Mouse (Mus musculus) embryonic facial prominence, embryonic 10.5 days (tissue): Measurements from ENCODE around the gene Bbox1. TPM values are rescaled to one million over a fixed set of nuclear protein-coding genes. Genes with fewer than 3 reads are reported as not detected.
A peak's percentile ranks its signal among the peaks of the same experiment; 100 is the strongest.

Experiments used
- DNase-seq: peaks from one replicate; pipeline ENCODE4 v3.0.0-alpha.2; 2017; ENCODE audit warnings: low spot score
- H3K27ac ChIP-seq: fragments of 300-500 bp; sonication (generic); replicated peaks from 2 replicates; pipeline ENCODE4 v1.5.1; 2016; ENCODE audit warnings: mild to moderate bottlenecking
- H3K27me3 ChIP-seq: fragments of 300-500 bp; sonication (generic); replicated peaks from 2 replicates; pipeline ENCODE4 v1.6.1; 2016; ENCODE audit warnings: low read depth, mild to moderate bottlenecking; ENCODE audit not compliant: poor library complexity, severe bottlenecking
- H3K36me3 ChIP-seq: fragments of 300-500 bp; sonication (generic); replicated peaks from 2 replicates; pipeline ENCODE4 v1.6.1; 2016; ENCODE audit warnings: mild to moderate bottlenecking, moderate library complexity
- H3K4me1 ChIP-seq: fragments of 300-500 bp; sonication (generic); 2 replicates; pipeline ENCODE4 v1.6.1; 2016
- H3K4me3 ChIP-seq: fragments of 300-500 bp; sonication (generic); 2 replicates; pipeline ENCODE4 v1.5.1; 2016; ENCODE audit warnings: mild to moderate bottlenecking, moderate library complexity
- H3K9me3 ChIP-seq: fragments of 300-500 bp; sonication (generic); 2 replicates; pipeline ENCODE4 v1.6.1; 2016; ENCODE audit warnings: mild to moderate bottlenecking
- WGBS: fragments of 180-500 bp; shearing (Covaris S2); methylation state at CpG from one replicate; pipeline ENCODE4 v1.1.7; 2016; 5-methylcytosine and 5-hydroxymethylcytosine counted together
- polyA plus RNA-seq: library from polyadenylated mRNA; unstranded; fragments of >200 nt; fragmentation: Nextera tagmentation; extraction: Ambion mirVana; gene quantifications from 2 replicates; pipeline ENCODE4 v1.2.1, GENCODE M21; 2016

Gene Bbox1
- polyA plus RNA-seq, 1 experiment from 2014 or later: 0.11 TPM

GRCm38 (mm10) chr2:110229143-110230087, 84.9 kb downstream of the Bbox1 start:
- DNase-seq: peak; percentile 49
- Histone ChIP-seq H3K4me3 (no peak overlapping the region), H3K4me1 (no peaks in the 10 kb centered on the region), H3K9me3 (no peaks in the 10 kb centered on the region), H3K27me3 (no peaks in the 10 kb centered on the region), H3K36me3 (no peaks in the 10 kb centered on the region), H3K27ac (peak overlapping the region; percentile 36; the same call in 1 of the 2 replicates)
- WGBS: 39% methylated on average over 15 of the region's 15 CpGs

- no peaks in the 10 kb centered on the region for H3K27me3 ChIP-seq
- H3K4me3 ChIP-seq: no peak overlapping the region
- WGBS: 52% methylated on average over 4 of the region's 4 CpGs
- H3K4me1 ChIP-seq: no peaks in the 10 kb centered on the region
- H3K27ac ChIP-seq: no peak overlapping the region
- no peak for DNase-seq
- no peaks in the 10 kb centered on the region for H3K9me3 ChIP-seq
- H3K36me3 ChIP-seq: no peaks in the 10 kb centered on the region
Observed at GRCm38 (mm10) chr2:110226421-110226820, 87.9 kb downstream of the Bbox1 start.

GRCm38 (mm10) chr2:110225969-110226368, 88.4 kb downstream of the Bbox1 start:
- Histone ChIP-seq H3K27me3 (no peaks in the 10 kb centered on the region), H3K36me3 (no peaks in the 10 kb centered on the region), H3K4me3 (no peak overlapping the region), H3K27ac (no peak overlapping the region), H3K9me3 (no peaks in the 10 kb centered on the region), H3K4me1 (no peaks in the 10 kb centered on the region)
- DNase-seq: no peak

- no peak for DNase-seq
- no peaks in the 10 kb centered on the region for H3K9me3 ChIP-seq
- no peak overlapping the region for H3K27ac ChIP-seq
- H3K27me3 ChIP-seq: no peaks in the 10 kb centered on the region
- no peak overlapping the region for H3K4me3 ChIP-seq
- H3K36me3 ChIP-seq: no peaks in the 10 kb centered on the region
- WGBS: 93% methylated on average over 2 of the region's 2 CpGs
- no peaks in the 10 kb centered on the region for H3K4me1 ChIP-seq
Observed at GRCm38 (mm10) chr2:110222793-110223192, 91.6 kb downstream of the Bbox1 start.

DNA sequence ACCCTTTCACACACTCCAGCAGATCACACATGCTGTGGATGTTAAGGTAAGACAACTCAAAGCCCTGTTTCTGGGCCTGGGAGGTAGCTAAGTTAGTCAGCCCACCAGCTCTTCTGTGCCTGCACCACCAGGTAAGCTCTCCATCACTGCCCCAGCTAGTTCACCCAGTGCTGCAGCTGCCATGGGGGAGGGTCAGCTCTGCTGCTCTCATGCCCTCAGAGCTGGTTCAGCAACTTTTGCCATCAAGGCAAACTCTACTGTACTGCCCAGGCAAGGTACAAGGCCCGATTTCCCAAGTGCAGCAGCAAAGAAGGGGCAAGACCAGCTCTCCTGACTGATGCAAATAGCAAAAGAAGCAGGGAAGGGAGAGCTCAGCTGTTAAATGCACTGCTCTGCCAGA, 93.9 kb downstream of the Bbox1 start:
- WGBS: 71% methylated on average over 1 of the region's 1 CpGs
- no peak for DNase-seq
- Histone ChIP-seq H3K4me1 (no peaks in the 10 kb centered on the region), H3K4me3 (no peak overlapping the region), H3K27ac (no peak overlapping the region), H3K27me3 (no peaks in the 10 kb centered on the region), H3K9me3 (no peaks in the 10 kb centered on the region), H3K36me3 (no peaks in the 10 kb centered on the region)

DNA sequence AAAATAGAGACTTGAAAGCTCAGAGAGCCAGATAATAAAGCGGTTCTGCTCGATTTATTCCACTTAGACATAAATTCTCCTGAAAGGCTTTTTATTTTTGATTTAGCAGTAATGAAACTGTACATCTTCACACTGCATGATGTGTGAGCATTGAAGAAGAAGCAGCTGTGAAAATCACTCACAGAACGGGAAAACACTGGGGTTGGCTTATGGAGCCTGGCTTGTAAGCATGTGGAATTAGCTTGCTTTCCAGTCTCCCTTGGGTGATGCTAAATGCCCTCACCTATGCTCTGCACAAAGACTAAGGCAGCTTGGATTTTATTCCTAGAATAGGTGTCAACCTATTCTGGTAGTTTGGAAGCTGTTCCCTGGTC, 98.7 kb downstream of the Bbox1 start:
- Histone ChIP-seq H3K4me3 (no peak overlapping the region), H3K36me3 (no peaks in the 10 kb centered on the region), H3K9me3 (no peaks in the 10 kb centered on the region), H3K27ac (no peak overlapping the region), H3K27me3 (no peaks in the 10 kb centered on the region), H3K4me1 (no peaks in the 10 kb centered on the region)
- no peak for DNase-seq
- 81% methylated on average over 3 of the region's 3 CpGs for WGBS

DNA sequence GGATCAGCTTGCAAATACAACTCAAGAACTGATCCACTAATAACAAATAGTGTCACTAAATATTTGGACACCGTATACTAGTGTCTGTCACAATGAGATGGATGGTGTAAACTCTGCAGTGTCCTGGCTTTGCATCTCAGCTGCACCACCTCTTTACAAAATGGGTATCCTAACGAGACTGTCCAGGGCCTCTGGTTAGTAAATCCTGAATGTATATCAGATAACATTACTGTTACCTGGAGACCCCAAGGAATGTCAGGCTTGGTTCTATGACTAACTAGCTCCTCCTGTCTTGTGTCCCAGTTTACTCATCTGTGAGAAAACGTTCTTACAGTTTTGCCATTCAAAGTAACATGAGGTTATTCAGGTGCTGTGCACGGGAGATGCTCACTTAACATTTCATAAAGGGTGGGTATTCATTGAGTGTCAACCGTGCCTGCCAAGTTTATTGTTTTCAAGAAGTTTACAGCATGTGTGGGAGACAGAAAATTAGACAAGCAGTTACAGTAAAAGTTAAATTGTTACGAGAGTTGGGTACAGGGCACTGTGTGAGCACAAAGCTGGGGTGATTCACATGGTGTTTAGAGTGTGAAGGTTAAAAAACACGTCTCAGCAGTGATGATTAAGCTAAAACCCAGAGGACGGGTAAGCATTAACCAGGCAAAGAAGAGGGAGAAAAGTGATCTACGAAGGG, 99.2 kb downstream of the Bbox1 start:
- Histone ChIP-seq H3K9me3 (no peaks in the 10 kb centered on the region), H3K4me3 (no peak overlapping the region), H3K4me1 (no peaks in the 10 kb centered on the region), H3K27me3 (no peaks in the 10 kb centered on the region), H3K27ac (no peak overlapping the region), H3K36me3 (no peaks in the 10 kb centered on the region)
- no peak for DNase-seq
- 73% methylated on average over 9 of the region's 9 CpGs for WGBS

DNA sequence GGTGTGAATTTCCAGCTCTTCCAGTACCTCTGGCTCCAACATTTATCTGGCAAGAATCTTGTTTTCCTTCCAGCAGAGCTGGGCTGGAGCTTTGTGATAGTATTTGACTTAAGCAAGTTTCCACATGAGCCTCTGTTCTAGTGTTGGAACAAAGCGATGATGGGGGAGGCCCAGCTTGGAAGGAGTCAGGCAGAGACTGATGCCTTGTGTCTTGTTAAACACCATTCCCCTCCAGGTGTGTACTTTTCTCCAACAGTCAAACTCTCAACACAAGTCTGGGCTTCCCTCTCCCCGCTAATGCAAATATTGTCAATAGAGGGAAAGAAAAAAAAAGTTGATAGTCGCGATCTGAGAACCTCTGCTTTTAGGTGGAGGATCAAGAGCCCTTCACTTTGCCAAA, 100.1 kb downstream of the Bbox1 start:
- Histone ChIP-seq H3K9me3 (no peaks in the 10 kb centered on the region), H3K4me3 (no peak overlapping the region), H3K27ac (no peak overlapping the region), H3K4me1 (no peaks in the 10 kb centered on the region), H3K36me3 (no peaks in the 10 kb centered on the region), H3K27me3 (no peaks in the 10 kb centered on the region)
- WGBS: 84% methylated on average over 4 of the region's 4 CpGs
- DNase-seq: no peak

Other genes starting within 250 kb of the Bbox1 start
- 1.7 and 4.7 TPM in 2 replicates for gene Fibin, start 48.6 kb upstream of the Bbox1 start, polyA plus RNA-seq